Mouse (Mus musculus) liver, adult 2 months (tissue): ENCODE results near the gene Cd68. TPM values are rescaled to one million over a fixed set of nuclear protein-coding genes. Genes with fewer than 3 reads are reported as not detected.

ENCODE experiments used
- DNase-seq: peaks from one replicate; pipeline ENCODE4 v3.0.0-alpha.2; 2011; ENCODE audit warnings: low read depth, low spot score; ENCODE audit errors: extremely low read depth
- H3K27ac ChIP-seq: fragments of 200-500 bp; replicated peaks from 2 replicates; pipeline ENCODE4 v1.5.1; 2012; ENCODE audit warnings: low read depth, mild to moderate bottlenecking, control low read depth, inconsistent platforms, low read length; ENCODE audit not compliant: insufficient read depth
- H3K27me3 ChIP-seq: fragments of 200-500 bp; 2 replicates; pipeline ENCODE4 v1.6.1; 2012; ENCODE audit warnings: mild to moderate bottlenecking, moderate library complexity, low read length, inconsistent platforms; ENCODE audit not compliant: control insufficient read depth, insufficient read depth
- H3K36me3 ChIP-seq: fragments of 200-500 bp; 2 replicates; pipeline ENCODE4 v1.6.1; 2012; ENCODE audit warnings: low read length, inconsistent platforms; ENCODE audit not compliant: control insufficient read depth, insufficient read depth
- H3K4me1 ChIP-seq: fragments of 200-500 bp; 2 replicates; pipeline ENCODE4 v1.6.1; 2011; ENCODE audit warnings: low read length; ENCODE audit not compliant: control insufficient read depth, insufficient read depth
- H3K4me3 ChIP-seq: fragments of 200-500 bp; 2 replicates; pipeline ENCODE4 v1.5.1; 2011; ENCODE audit warnings: low read depth, mild to moderate bottlenecking, control low read depth, low read length, moderate library complexity; ENCODE audit not compliant: insufficient read depth
- H3K79me2 ChIP-seq: fragments of 200-500 bp; 2 replicates; pipeline ENCODE4 v1.6.1; 2012; ENCODE audit warnings: inconsistent platforms, mild to moderate bottlenecking, low read length, moderate library complexity; ENCODE audit not compliant: control insufficient read depth, insufficient read depth
- H3K9ac ChIP-seq: fragments of 200-500 bp; 2 replicates; pipeline ENCODE4 v1.6.1; 2012; ENCODE audit warnings: low read depth, mild to moderate bottlenecking, control low read depth, inconsistent platforms, low read length
- CTCF ChIP-seq: fragments of 200-500 bp; IDR thresholded peaks from 2 replicates; pipeline ENCODE4 v1.5.1; 2011; ENCODE audit warnings: low read depth, low read length, control low read depth
- POLR2A ChIP-seq: fragments of 200-500 bp; IDR thresholded peaks from 2 replicates; pipeline ENCODE4 v1.6.1; 2011; ENCODE audit warnings: low read length, control low read depth; ENCODE audit not compliant: insufficient read depth; ENCODE audit errors: extremely low read depth
- WGBS: fragments of 180-500 bp; shearing (Covaris S2); methylation state at CpG from one replicate; pipeline ENCODE4 v1.1.7; 2018; 5-methylcytosine and 5-hydroxymethylcytosine counted together
- polyA plus RNA-seq: library from polyadenylated mRNA; depleted of rRNA; stranded (reverse); fragments of >200 nt; gene quantifications from 2 replicates; pipeline ENCODE4 v1.2.3, GENCODE M21; 2012
- total RNA-seq: library from RNA; depleted of rRNA; stranded (reverse); fragments of >200 nt; gene quantifications from 2 replicates; pipeline ENCODE4 v1.2.3, GENCODE M21; 2014

Cd68 gene
- total and polyA plus RNA-seq, 2 experiments, result 4.5 to 14.8 TPM

GRCm38 (mm10) chr11:69656065-69656455 is 9.9 kb downstream of the Cd68 start:
- Histone ChIP-seq H3K36me3 (peaks cover 14% of the 10 kb centered on the region), H3K79me2 (no peaks in the 10 kb centered on the region; the same call in 1 of the 2 replicates), H3K27ac (no peak overlapping the region), H3K9ac (no peak overlapping the region), H3K4me3 (no peak overlapping the region), H3K4me1 (no peaks in the 10 kb centered on the region), H3K27me3 (no peaks in the 10 kb centered on the region)
- TF ChIP-seq CTCF, result no peak
- TF ChIP-seq POLR2A, result no peak
- 77% methylated on average over 5 of the region's 5 CpGs for WGBS
- no peak for DNase-seq

DNA sequence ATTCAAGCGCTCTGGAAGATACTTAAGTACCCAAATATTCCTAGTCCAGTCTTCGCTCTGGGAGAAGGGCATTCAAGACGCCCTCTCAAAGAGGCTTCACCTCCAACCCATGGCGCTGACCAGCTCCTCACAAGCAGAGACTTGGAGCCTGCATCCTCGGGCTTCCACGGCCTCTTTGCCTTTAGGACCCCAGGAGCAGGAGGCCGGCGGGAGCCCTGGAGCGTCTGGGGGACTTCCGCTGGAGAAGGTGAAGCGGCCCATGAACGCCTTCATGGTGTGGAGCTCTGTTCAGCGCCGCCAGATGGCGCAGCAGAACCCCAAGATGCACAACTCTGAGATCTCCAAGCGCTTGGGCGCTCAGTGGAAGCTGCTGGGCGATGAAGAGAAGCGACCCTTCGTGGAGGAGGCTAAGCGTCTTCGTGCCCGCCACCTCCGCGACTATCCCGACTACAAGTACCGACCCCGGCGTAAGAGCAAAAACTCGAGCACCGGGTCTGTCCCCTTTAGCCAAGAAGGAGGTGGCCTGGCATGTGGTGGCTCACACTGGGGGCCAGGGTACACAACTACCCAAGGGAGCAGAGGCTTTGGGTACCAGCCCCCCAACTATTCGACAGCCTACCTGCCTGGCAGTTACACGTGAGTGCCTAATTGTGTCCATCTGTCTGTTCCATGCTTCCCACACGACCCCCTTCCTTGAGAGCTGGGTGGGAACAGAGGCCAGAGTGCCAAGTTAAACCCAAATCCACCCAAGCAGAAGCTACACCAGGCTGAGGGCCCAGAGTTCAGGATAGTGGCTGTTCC is 10.5 kb downstream of the Cd68 start, which contains the start of gene Sox15:
TSS of gene Sox15 (plus strand) at position 51 of the 801 bp plus-strand sequence.
- Histone ChIP-seq H3K36me3 (peaks cover 20% of the 10 kb centered on the region), H3K4me1 (no peaks in the 10 kb centered on the region), H3K27ac (no peak within 1 kb of the TSS), H3K4me3 (no peak within 1 kb of the TSS), H3K9ac (no peak within 1 kb of the TSS), H3K79me2 (no peaks in the 10 kb centered on the region), H3K27me3 (no peaks in the 10 kb centered on the region)
- peak; percentile 71 for TF ChIP-seq CTCF
- no peak for TF ChIP-seq POLR2A
- 58% methylated on average over 34 of the region's 34 CpGs for WGBS
- DNase-seq, result no peak

- H3K27me3 ChIP-seq, result no peaks in the 10 kb centered on the region
- TF ChIP-seq POLR2A, result no peak
- H3K36me3 ChIP-seq, result peaks cover 27% of the 10 kb centered on the region
- 57% methylated on average over 9 of the region's 9 CpGs for WGBS
- no peak overlapping the region for H3K27ac ChIP-seq
- no peak overlapping the region for H3K9ac ChIP-seq
- H3K4me1 ChIP-seq, result no peaks in the 10 kb centered on the region
- H3K4me3 ChIP-seq, result no peak overlapping the region
- DNase-seq, result no peak
- H3K79me2 ChIP-seq, result no peaks in the 10 kb centered on the region
Observed at GRCm38 (mm10) chr11:69654760-69655159, 11.2 kb downstream of the Cd68 start.

GRCm38 (mm10) chr11:69653399-69653798 is 12.6 kb downstream of the Cd68 start:
- TF ChIP-seq POLR2A, result no peak
- no peak for TF ChIP-seq CTCF
- peaks cover 35% of the 10 kb centered on the region for H3K36me3 ChIP-seq
- 78% methylated on average over 5 of the region's 5 CpGs for WGBS
- no peaks in the 10 kb centered on the region for H3K4me1 ChIP-seq
- no peak for DNase-seq
- H3K79me2 ChIP-seq, result no peaks in the 10 kb centered on the region
- no peaks in the 10 kb centered on the region for H3K27me3 ChIP-seq
- H3K27ac ChIP-seq, result no peak overlapping the region
- no peak overlapping the region for H3K9ac ChIP-seq
- H3K4me3 ChIP-seq, result no peak overlapping the region

DNA sequence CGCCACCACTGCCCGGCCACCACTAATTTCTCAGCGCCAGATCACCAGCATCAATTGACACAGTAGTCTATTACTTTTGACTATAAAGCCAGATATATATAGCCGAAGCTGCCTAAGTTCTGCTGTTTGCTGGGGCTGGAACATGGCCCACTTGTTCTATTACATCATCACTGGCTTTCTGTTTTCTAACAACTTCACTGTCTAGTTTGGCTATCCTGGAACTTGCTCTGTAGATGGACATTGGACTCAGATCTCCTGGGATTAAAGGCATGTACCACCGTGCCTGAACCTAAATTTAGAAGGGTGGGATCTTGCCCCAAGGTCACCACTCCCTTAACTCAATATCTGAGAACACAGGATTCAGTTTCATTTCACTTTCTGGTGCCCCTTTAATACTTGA is 20.1 kb downstream of the Cd68 start:
- Histone ChIP-seq H3K36me3 (peaks cover 57% of the 10 kb centered on the region), H3K4me3 (no peak overlapping the region), H3K27ac (no peak overlapping the region; the same call in 1 of the 2 replicates), H3K79me2 (no peaks in the 10 kb centered on the region; the same call in 1 of the 2 replicates), H3K27me3 (no peaks in the 10 kb centered on the region), H3K4me1 (peaks cover 4% of the 10 kb centered on the region; the same call in 1 of the 2 replicates), H3K9ac (no peak overlapping the region)
- 53% methylated on average over 5 of the region's 5 CpGs for whole genome bisulfite sequencing
- no peak for TF ChIP-seq POLR2A
- TF ChIP-seq CTCF, result no peak
- peak; percentile 85 for DNase-seq

DNA sequence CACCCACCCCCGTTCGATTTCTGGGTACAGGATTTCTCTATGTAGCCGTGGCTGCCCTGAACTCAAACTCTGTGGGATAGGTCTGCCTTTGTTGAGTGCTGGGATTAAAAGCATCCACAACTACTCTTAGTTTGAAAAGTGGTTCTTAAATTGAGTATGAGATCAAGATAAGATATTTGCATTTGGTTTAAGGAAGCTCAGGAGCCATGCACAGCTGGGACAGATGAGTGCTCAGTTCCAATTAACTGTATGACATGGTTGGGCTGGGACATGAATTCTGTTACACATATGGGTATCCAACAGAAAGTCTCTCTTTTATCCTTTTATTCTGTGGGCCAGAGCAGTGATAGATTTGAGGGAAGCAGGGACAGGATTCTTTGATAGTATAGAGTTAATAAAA is 30.5 kb downstream of the Cd68 start:
- 77% methylated on average over 3 of the region's 3 CpGs for WGBS
- Histone ChIP-seq H3K36me3 (peaks cover 15% of the 10 kb centered on the region; the same call in 1 of the 2 replicates), H3K27ac (no peak overlapping the region), H3K9ac (no peak overlapping the region), H3K27me3 (no peaks in the 10 kb centered on the region), H3K4me3 (no peak overlapping the region), H3K79me2 (peaks cover 9% of the 10 kb centered on the region; the same call in 1 of the 2 replicates), H3K4me1 (peaks cover 10% of the 10 kb centered on the region)
- no peak for DNase-seq
- TF ChIP-seq POLR2A, result no peak
- TF ChIP-seq CTCF, result no peak
